ENCODE assay signal across 20 mouse cellular contexts in the genomic region with DNA sequence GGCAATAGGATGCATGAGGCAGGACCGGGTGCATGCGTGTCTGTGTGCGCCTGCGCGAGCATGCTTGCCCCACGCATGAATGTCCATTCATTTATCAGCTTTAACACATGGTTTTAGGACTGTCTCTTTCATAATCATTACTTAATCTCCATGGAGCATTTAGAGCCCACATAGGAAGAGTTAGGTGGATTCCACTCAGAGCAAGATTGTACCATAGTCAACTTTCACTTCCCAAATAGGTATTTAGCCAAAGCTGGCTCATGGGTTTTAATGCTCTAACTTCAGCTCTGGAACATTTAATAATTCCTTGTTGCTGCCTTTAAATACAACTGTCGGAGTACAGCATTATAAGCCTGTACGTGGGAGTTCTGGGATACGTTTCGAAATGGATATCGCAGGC.
DNase-seq lines count a peak whose midpoint lies in the region; ATAC-seq and TF ChIP-seq lines count a peak whose summit lies in the region.
"Had no signal": no experiment of that assay in that cellular context is flagged by ENCODE, and none has a peak within 500 bp of the region (broad histone marks: within the 10 kb centered on the region; RNA-seq: fewer than 3 reads in every experiment).

No protein-coding gene starts in this region.

- no peak for DNase-seq in liver, embryonic 13.5 days
- no peak for DNase-seq in liver
- no peak for DNase-seq in ovary, adult 18-20 months (ENCODE audit: low spot score)
- no peak for DNase-seq in thymus, postnatal 25 days
- DNase-seq: adrenal gland, postnatal 14 days; cerebellum, adult 9-10 months; heart, adult 11 months; kidney, adult 8-10 months; kidney, postnatal 25 days; layer of hippocampus, postnatal 36 days; midbrain, embryonic 14.5 days; thymus, adult 2 months had no signal

- no peak overlapping the region for H3K4me2 ChIP-seq in liver, embryonic 13.5 days
- no peak overlapping the region for H3K4me2 ChIP-seq in embryonic facial prominence, embryonic 15.5 days (replicated peaks)
- H3K4me2 ChIP-seq: heart, embryonic 12.5 days; hindbrain, embryonic 12.5 days; stomach, embryonic 15.5 days had no signal

- no peak for ATAC-seq in liver, embryonic 13.5 days (ENCODE audit: low read depth)
- ATAC-seq in embryonic facial prominence, embryonic 15.5 days (ENCODE audit: insufficient number of reproducible peaks, low FRiP score, low TSS enrichment, low read depth): no peak

- no peak overlapping the region for H3K4me3 ChIP-seq in liver, embryonic 13.5 days (replicated peaks)
- H3K4me3 ChIP-seq in E14TG2a.4 (replicated peaks; ENCODE audit: low read length): 0 out of 2 replicates have a peak overlapping the region, but pooled peaks have one; percentile 58
- H3K4me3 ChIP-seq in embryonic facial prominence, embryonic 15.5 days (replicated peaks): no peak overlapping the region
- H3K4me3 ChIP-seq in megakaryocyte, embryonic 14.5 days (replicated peaks): peak overlapping the region; percentile 51
- H3K4me3 ChIP-seq: heart, embryonic 12.5 days; hindbrain, embryonic 12.5 days; neural tube, embryonic 12.5 days; stomach, embryonic 15.5 days had no signal

- peaks cover 65% of the 10 kb centered on the region for H3K4me1 ChIP-seq in liver, embryonic 13.5 days (replicated peaks)
- H3K4me1 ChIP-seq in E14TG2a.4 (replicated peaks; ENCODE audit: low read depth, low read length): peaks cover 63% of the 10 kb centered on the region
- H3K4me1 ChIP-seq in embryonic facial prominence, embryonic 15.5 days: peaks cover 62% of the 10 kb centered on the region
- no peaks in the 10 kb centered on the region for H3K4me1 ChIP-seq in megakaryocyte, embryonic 14.5 days

- H3K27ac ChIP-seq in liver, embryonic 13.5 days: peak overlapping the region; percentile 47; the same call in 1 of the 2 replicates
- H3K27ac ChIP-seq in embryonic facial prominence, embryonic 15.5 days (replicated peaks): peak overlapping the region; percentile 19; the same call in 1 of the 2 replicates
- H3K27ac ChIP-seq: macrophage; neural tube, embryonic 12.5 days had no signal

- no peaks in the 10 kb centered on the region for H3K27me3 ChIP-seq in liver, embryonic 13.5 days
- H3K27me3 ChIP-seq in E14TG2a.4 (ENCODE audit: insufficient read depth, low read length): no peaks in the 10 kb centered on the region
- H3K27me3 ChIP-seq in embryonic facial prominence, embryonic 15.5 days: no peaks in the 10 kb centered on the region
- peaks cover 19% of the 10 kb centered on the region for H3K27me3 ChIP-seq in megakaryocyte, embryonic 14.5 days (replicated peaks)
- H3K27me3 ChIP-seq: heart, embryonic 12.5 days; hindbrain, embryonic 12.5 days; neural tube, embryonic 12.5 days; stomach, embryonic 15.5 days had no signal

- peak overlapping the region; percentile 22; the same call in 1 of the 2 replicates for H3K9ac ChIP-seq in liver, embryonic 13.5 days
- H3K9ac ChIP-seq in embryonic facial prominence, embryonic 15.5 days: no peak overlapping the region
- H3K9ac ChIP-seq: heart, embryonic 12.5 days; hindbrain, embryonic 12.5 days; stomach, embryonic 15.5 days had no signal

- no peaks in the 10 kb centered on the region for H3K36me3 ChIP-seq in liver, embryonic 13.5 days
- peaks cover 5% of the 10 kb centered on the region; the same call in 1 of the 2 replicates for H3K36me3 ChIP-seq in E14TG2a.4 (ENCODE audit: insufficient read depth, low read length)
- H3K36me3 ChIP-seq in embryonic facial prominence, embryonic 15.5 days: 0 out of 2 replicates have a peak, but pooled peaks cover 6% of the 10 kb centered on the region
- no peaks in the 10 kb centered on the region for H3K36me3 ChIP-seq in megakaryocyte, embryonic 14.5 days (replicated peaks; ENCODE audit: low read length)
- H3K36me3 ChIP-seq: neural tube, embryonic 12.5 days; stomach, embryonic 15.5 days had no signal

- TF ChIP-seq CTCF in E14TG2a.4 (conservative IDR thresholded peaks at IDR 0.05; ENCODE audit: low read length): no peak

- H3K9me3 ChIP-seq in liver, embryonic 13.5 days (replicated peaks): no peaks in the 10 kb centered on the region
- H3K9me3 ChIP-seq in E14TG2a.4 (ENCODE audit: low read length): no peaks in the 10 kb centered on the region
- no peaks in the 10 kb centered on the region for H3K9me3 ChIP-seq in embryonic facial prominence, embryonic 15.5 days (replicated peaks)
- H3K9me3 ChIP-seq in megakaryocyte, embryonic 14.5 days: no peaks in the 10 kb centered on the region
- H3K9me3 ChIP-seq: heart, embryonic 12.5 days; hindbrain, embryonic 12.5 days; neural tube, embryonic 12.5 days; stomach, embryonic 15.5 days had no signal

- WGBS in liver, embryonic 13.5 days (ENCODE audit: insufficient replicate concordance): 90% methylated on average over 11 of the region's 11 CpGs
- 91% methylated on average over 11 of the region's 11 CpGs for WGBS in embryonic facial prominence, embryonic 15.5 days

Comparison
In these comparisons a context has a peak if more than half of its experiments do, and no peak if none do; other contexts are left out.
1. H3K4me3 ChIP-seq: peak in E14TG2a.4 (single experiment) and megakaryocyte, embryonic 14.5 days (single experiment); none in liver, embryonic 13.5 days (single experiment) and embryonic facial prominence, embryonic 15.5 days (single experiment).